In genomic region chr3:127224315-127225166, GRCm38 (mm10) we compare ENCODE assay signal across 9 mouse cellular contexts.
DNase-seq lines count a peak whose midpoint lies in the region; ATAC-seq lines count a peak whose summit lies in the region.
"Had no signal": no experiment of that assay in that cellular context is flagged by ENCODE, and none has a peak within 500 bp of the region (broad histone marks: within the 10 kb centered on the region; RNA-seq: fewer than 3 reads in every experiment).

No protein-coding gene starts in this region.

- peak overlapping the region; percentile 73 for H3K4me2 ChIP-seq in forebrain, embryonic 16.5 days (ENCODE audit: low read length)
- peak overlapping the region; percentile 74 for H3K4me2 ChIP-seq in midbrain, embryonic 16.5 days (ENCODE audit: low read length)

- no peaks in the 10 kb centered on the region for H3K36me3 ChIP-seq in forebrain, embryonic 16.5 days (ENCODE audit: control insufficient read depth, insufficient read depth)
- H3K36me3 ChIP-seq in midbrain, embryonic 16.5 days (ENCODE audit: control insufficient read depth, insufficient read depth, low read length) = no peaks in the 10 kb centered on the region
- H3K36me3 ChIP-seq: liver, embryonic 15.5 days had no signal

- peak overlapping the region; percentile 86 for H3K27ac ChIP-seq in forebrain, embryonic 16.5 days (ENCODE audit: low read length)
- peak overlapping the region; percentile 89 for H3K27ac ChIP-seq in midbrain, embryonic 16.5 days (ENCODE audit: low read length)
- H3K27ac ChIP-seq: liver, embryonic 15.5 days had no signal

- ATAC-seq in forebrain, embryonic 16.5 days = peak; percentile 14
- peak; percentile 23; the same call in 1 of the 2 replicates for ATAC-seq in midbrain, embryonic 16.5 days
- ATAC-seq in erythroid progenitor cell, adult 5-6 weeks (replicated peaks; ENCODE audit: low FRiP score, poor library complexity, severe bottlenecking) = no peak

- H3K27me3 ChIP-seq in forebrain, embryonic 16.5 days (replicated peaks; ENCODE audit: control insufficient read depth, insufficient read depth, low read length) = no peaks in the 10 kb centered on the region
- H3K27me3 ChIP-seq in midbrain, embryonic 16.5 days (ENCODE audit: control insufficient read depth, insufficient read depth, low read depth, low read length) = no peaks in the 10 kb centered on the region

- 53% methylated on average over 13 of the region's 13 CpGs for WGBS in forebrain, embryonic 16.5 days
- WGBS in midbrain, embryonic 16.5 days = 26% methylated on average over 13 of the region's 13 CpGs

- H3K4me1 ChIP-seq in forebrain, embryonic 16.5 days (replicated peaks; ENCODE audit: control insufficient read depth, insufficient read depth, low read length) = peaks cover 15% of the 10 kb centered on the region
- H3K4me1 ChIP-seq in midbrain, embryonic 16.5 days (ENCODE audit: control insufficient read depth, insufficient read depth, low read length) = peaks cover 18% of the 10 kb centered on the region
- H3K4me1 ChIP-seq: liver, embryonic 15.5 days had no signal

- H3K9me3 ChIP-seq in forebrain, embryonic 16.5 days (ENCODE audit: control insufficient read depth, low read length) = no peaks in the 10 kb centered on the region
- H3K9me3 ChIP-seq in midbrain, embryonic 16.5 days (replicated peaks; ENCODE audit: control insufficient read depth, low read length, poor library complexity, severe bottlenecking) = no peaks in the 10 kb centered on the region
- H3K9me3 ChIP-seq: liver, embryonic 15.5 days had no signal

- peak overlapping the region; percentile 60 for H3K9ac ChIP-seq in forebrain, embryonic 16.5 days (replicated peaks; ENCODE audit: low read depth, low read length)
- H3K9ac ChIP-seq in midbrain, embryonic 16.5 days (ENCODE audit: low read depth, low read length) = peak overlapping the region; percentile 64
- H3K9ac ChIP-seq: liver, embryonic 15.5 days had no signal

- peak overlapping the region; percentile 53 for H3K4me3 ChIP-seq in forebrain, embryonic 16.5 days (replicated peaks; ENCODE audit: low read length)
- peak overlapping the region; percentile 56 for H3K4me3 ChIP-seq in midbrain, embryonic 16.5 days (ENCODE audit: low read depth, low read length)
- H3K4me3 ChIP-seq: liver, embryonic 15.5 days had no signal

- peak; percentile 48 for DNase-seq in brain, adult 2 months (ENCODE audit: low read depth, low spot score)
- DNase-seq in cerebellum, adult 9-11 months = peak; percentile 65
- DNase-seq in lung, adult 18-20 months = no peak
- DNase-seq in kidney, adult 11 months = no peak
- DNase-seq: kidney, adult 2 months had no signal

Comparison
In these comparisons a context has a peak if more than half of its experiments do, and no peak if none do; other contexts are left out.
1. DNase-seq: peak in brain, adult 2 months (single experiment) and cerebellum, adult 9-11 months (single experiment); none in lung, adult 18-20 months (0 of 2) and kidney, adult 11 months (single experiment).